Mouse (Mus musculus): ENCODE results near the gene Cwc27. TPM values are rescaled to one million over a fixed set of nuclear protein-coding genes. Genes with fewer than 3 reads are reported as not detected.

Gene Cwc27
- polyA plus RNA-seq, 1 experiment: 5.1 TPM

- Histone ChIP-seq H3ac (ENCODE audit: control insufficient read depth, insufficient read length, low read depth) (no peak overlapping the region), H3K4me3 (ENCODE audit: insufficient read depth, poor library complexity, severe bottlenecking) (no peak overlapping the region), H3K79me3 (ENCODE audit: low read depth) (no peaks in the 10 kb centered on the region), H3K27me3 (ENCODE audit: control insufficient read depth, insufficient read depth, insufficient read length) (no peaks in the 10 kb centered on the region), H3K36me3 (ENCODE audit: control insufficient read depth, insufficient read depth) (no peaks in the 10 kb centered on the region), H3K79me2 (ENCODE audit: control insufficient read depth, insufficient read depth) (no peaks in the 10 kb centered on the region)
- TF ChIP-seq MYOG (IDR thresholded peaks at IDR 0.05; ENCODE audit: control insufficient read depth, extremely low read depth, insufficient read length) (no peak), MYOD1 (IDR thresholded peaks at IDR 0.05; ENCODE audit: control insufficient read depth, insufficient read length, low read depth) (no peak), CEBPB (IDR thresholded peaks at IDR 0.05; ENCODE audit: low read depth) (no peak), USF1 (IDR thresholded peaks at IDR 0.05; ENCODE audit: low read depth) (no peak), CTCF (IDR thresholded peaks at IDR 0.05; ENCODE audit: control insufficient read depth, insufficient read depth, insufficient read length) (no peak), MAX (IDR thresholded peaks at IDR 0.05) (no peak), FOSL1 (IDR thresholded peaks at IDR 0.05; ENCODE audit: insufficient read depth, low read length, poor library complexity, severe bottlenecking) (no peak)
Measured at GRCm38 (mm10) chr13:104762401-104762800, 54.5 kb downstream of the Cwc27 start.

GRCm38 (mm10) chr13:104759381-104759780 is 57.6 kb downstream of the Cwc27 start:
- H3K79me3 ChIP-seq (ENCODE audit: low read depth): no peaks in the 10 kb centered on the region
- no peaks in the 10 kb centered on the region for H3K79me2 ChIP-seq (ENCODE audit: control insufficient read depth, insufficient read depth)
- H3K4me3 ChIP-seq (ENCODE audit: insufficient read depth, poor library complexity, severe bottlenecking): no peak overlapping the region
- no peaks in the 10 kb centered on the region for H3K36me3 ChIP-seq (ENCODE audit: control insufficient read depth, insufficient read depth)
- TF ChIP-seq USF1 (IDR thresholded peaks at IDR 0.05; ENCODE audit: low read depth) (no peak), CEBPB (IDR thresholded peaks at IDR 0.05; ENCODE audit: low read depth) (no peak), CTCF (IDR thresholded peaks at IDR 0.05; ENCODE audit: control insufficient read depth, insufficient read depth, insufficient read length) (no peak), MYOG (IDR thresholded peaks at IDR 0.05; ENCODE audit: control insufficient read depth, extremely low read depth, insufficient read length) (no peak), MAX (IDR thresholded peaks at IDR 0.05) (no peak), MYOD1 (IDR thresholded peaks at IDR 0.05; ENCODE audit: control insufficient read depth, insufficient read length, low read depth) (no peak), FOSL1 (IDR thresholded peaks at IDR 0.05; ENCODE audit: insufficient read depth, low read length, poor library complexity, severe bottlenecking) (no peak)
- H3K27me3 ChIP-seq (ENCODE audit: control insufficient read depth, insufficient read depth, insufficient read length): no peaks in the 10 kb centered on the region
- no peak overlapping the region for H3ac ChIP-seq (ENCODE audit: control insufficient read depth, insufficient read length, low read depth)

- TF ChIP-seq CEBPB (IDR thresholded peaks at IDR 0.05; ENCODE audit: low read depth) (no peak), CTCF (IDR thresholded peaks at IDR 0.05; ENCODE audit: control insufficient read depth, insufficient read depth, insufficient read length) (no peak), USF1 (IDR thresholded peaks at IDR 0.05; ENCODE audit: low read depth) (no peak), MYOG (IDR thresholded peaks at IDR 0.05; ENCODE audit: control insufficient read depth, extremely low read depth, insufficient read length) (no peak), MYOD1 (IDR thresholded peaks at IDR 0.05; ENCODE audit: control insufficient read depth, insufficient read length, low read depth) (no peak), MAX (IDR thresholded peaks at IDR 0.05) (no peak)
- Histone ChIP-seq H3ac (ENCODE audit: control insufficient read depth, insufficient read length, low read depth) (no peak overlapping the region), H3K27me3 (ENCODE audit: control insufficient read depth, insufficient read depth, insufficient read length) (no peaks in the 10 kb centered on the region), H3K79me3 (ENCODE audit: low read depth) (no peaks in the 10 kb centered on the region), H3K4me3 (ENCODE audit: insufficient read depth, poor library complexity, severe bottlenecking) (no peak overlapping the region), H3K36me3 (ENCODE audit: control insufficient read depth, insufficient read depth) (no peaks in the 10 kb centered on the region), H3K79me2 (ENCODE audit: control insufficient read depth, insufficient read depth) (no peaks in the 10 kb centered on the region)
Measured at GRCm38 (mm10) chr13:104747032-104747431, 69.9 kb downstream of the Cwc27 start.

GRCm38 (mm10) chr13:104742866-104743265 is 74.1 kb downstream of the Cwc27 start:
- TF ChIP-seq CEBPB (IDR thresholded peaks at IDR 0.05; ENCODE audit: low read depth) (no peak), FOSL1 (IDR thresholded peaks at IDR 0.05; ENCODE audit: insufficient read depth, low read length, poor library complexity, severe bottlenecking) (no peak), MYOG (IDR thresholded peaks at IDR 0.05; ENCODE audit: control insufficient read depth, extremely low read depth, insufficient read length) (no peak), CTCF (IDR thresholded peaks at IDR 0.05; ENCODE audit: control insufficient read depth, insufficient read depth, insufficient read length) (no peak), MYOD1 (IDR thresholded peaks at IDR 0.05; ENCODE audit: control insufficient read depth, insufficient read length, low read depth) (no peak), USF1 (IDR thresholded peaks at IDR 0.05; ENCODE audit: low read depth) (no peak), MAX (IDR thresholded peaks at IDR 0.05) (no peak)
- no peak overlapping the region for H3ac ChIP-seq (ENCODE audit: control insufficient read depth, insufficient read length, low read depth)
- no peaks in the 10 kb centered on the region for H3K27me3 ChIP-seq (ENCODE audit: control insufficient read depth, insufficient read depth, insufficient read length)
- no peak overlapping the region for H3K4me3 ChIP-seq (ENCODE audit: insufficient read depth, poor library complexity, severe bottlenecking)
- H3K79me2 ChIP-seq (ENCODE audit: control insufficient read depth, insufficient read depth): no peaks in the 10 kb centered on the region
- no peaks in the 10 kb centered on the region for H3K36me3 ChIP-seq (ENCODE audit: control insufficient read depth, insufficient read depth)
- H3K79me3 ChIP-seq (ENCODE audit: low read depth): no peaks in the 10 kb centered on the region

- H3K36me3 ChIP-seq (ENCODE audit: control insufficient read depth, insufficient read depth): peaks cover 4% of the 10 kb centered on the region
- H3K27me3 ChIP-seq (ENCODE audit: control insufficient read depth, insufficient read depth, insufficient read length): no peaks in the 10 kb centered on the region
- H3K79me3 ChIP-seq (ENCODE audit: low read depth): no peaks in the 10 kb centered on the region
- H3ac ChIP-seq (ENCODE audit: control insufficient read depth, insufficient read length, low read depth): no peak overlapping the region
- H3K4me3 ChIP-seq (ENCODE audit: insufficient read depth, poor library complexity, severe bottlenecking): no peak overlapping the region
- no peaks in the 10 kb centered on the region for H3K79me2 ChIP-seq (ENCODE audit: control insufficient read depth, insufficient read depth)
- TF ChIP-seq USF1 (IDR thresholded peaks at IDR 0.05; ENCODE audit: low read depth) (no peak), CEBPB (IDR thresholded peaks at IDR 0.05; ENCODE audit: low read depth) (no peak), CTCF (IDR thresholded peaks at IDR 0.05; ENCODE audit: control insufficient read depth, insufficient read depth, insufficient read length) (no peak), MAX (IDR thresholded peaks at IDR 0.05) (no peak), FOSL1 (IDR thresholded peaks at IDR 0.05; ENCODE audit: insufficient read depth, low read length, poor library complexity, severe bottlenecking) (no peak), MYOD1 (IDR thresholded peaks at IDR 0.05; ENCODE audit: control insufficient read depth, insufficient read length, low read depth) (no peak), MYOG (IDR thresholded peaks at IDR 0.05; ENCODE audit: control insufficient read depth, extremely low read depth, insufficient read length) (no peak)
Measured at GRCm38 (mm10) chr13:104729261-104730046, 87.5 kb downstream of the Cwc27 start.

Measured in C2C12 (cell line).